Mouse (Mus musculus): Measurements from ENCODE around the gene Terb2.
"Not testable (repeated sequence)": the region's sequence is repeated elsewhere in the genome, so short reads cannot be mapped to it uniquely, and the experiment has no call there.

Terb2 gene

GRCm38 (mm10) chr2:122161542-122161941 is 24.5 kb upstream of the Terb2 start:
- DNase-seq (ENCODE audit: low read depth, low spot score): no peak

DNA sequence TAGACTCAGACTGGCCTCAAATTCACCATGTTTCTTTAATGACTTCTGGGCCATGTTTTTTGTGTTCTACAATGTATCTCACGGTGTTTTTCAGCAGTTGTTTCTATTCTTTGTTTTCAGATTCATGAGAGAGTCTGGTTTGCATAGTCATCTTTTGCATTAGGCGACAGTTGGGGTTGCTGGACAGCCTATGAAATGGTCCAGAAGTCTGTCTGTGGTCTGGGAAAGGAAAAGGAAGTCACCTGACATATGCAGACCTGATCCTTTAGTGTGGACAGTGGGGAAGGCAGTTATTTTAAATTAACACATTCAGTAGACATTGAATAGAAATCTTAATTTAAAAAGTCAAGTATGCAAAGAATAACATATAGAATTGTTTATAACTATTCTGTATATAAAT is 23.5 kb upstream of the Terb2 start:
- no peak for DNase-seq (ENCODE audit: low read depth, low spot score)

DNA sequence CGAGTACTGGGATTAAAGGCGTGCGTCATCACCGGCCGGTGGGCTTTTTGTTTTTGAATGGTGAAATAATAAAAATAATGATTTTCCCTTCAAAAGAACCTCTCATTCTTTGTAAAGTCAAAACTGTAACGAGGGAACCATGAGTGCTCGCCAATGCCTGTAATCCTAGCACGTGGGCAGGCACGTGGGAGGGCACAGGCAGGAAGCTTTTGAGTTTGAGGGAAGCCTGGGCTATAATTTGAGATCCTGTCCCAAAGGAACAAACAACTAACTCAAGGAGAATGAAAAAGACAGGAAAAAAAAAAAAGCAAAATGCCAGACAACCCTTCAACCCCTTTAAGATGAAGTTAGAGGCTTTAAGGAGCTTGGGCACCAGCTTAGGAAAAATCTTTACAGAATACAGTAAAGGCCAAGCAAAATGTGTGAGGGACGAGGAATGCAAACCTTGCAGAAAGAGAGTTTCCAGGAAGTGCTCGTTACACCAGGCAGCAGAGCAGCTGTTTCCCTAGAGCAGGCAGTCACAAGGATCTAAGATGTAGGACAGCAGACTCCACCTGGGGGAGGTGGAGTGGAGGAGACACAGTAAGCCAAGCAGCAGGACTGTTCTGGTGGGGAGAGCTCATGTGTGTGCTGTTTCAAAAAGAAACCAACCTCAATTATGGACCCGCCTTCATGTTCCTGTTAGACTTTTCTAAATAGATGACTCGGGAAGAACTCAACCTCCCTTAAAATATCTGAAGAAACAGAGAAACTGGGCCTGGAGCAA is 22.5 kb upstream of the Terb2 start:
- DNase-seq (ENCODE audit: low read depth, low spot score): no peak

DNA sequence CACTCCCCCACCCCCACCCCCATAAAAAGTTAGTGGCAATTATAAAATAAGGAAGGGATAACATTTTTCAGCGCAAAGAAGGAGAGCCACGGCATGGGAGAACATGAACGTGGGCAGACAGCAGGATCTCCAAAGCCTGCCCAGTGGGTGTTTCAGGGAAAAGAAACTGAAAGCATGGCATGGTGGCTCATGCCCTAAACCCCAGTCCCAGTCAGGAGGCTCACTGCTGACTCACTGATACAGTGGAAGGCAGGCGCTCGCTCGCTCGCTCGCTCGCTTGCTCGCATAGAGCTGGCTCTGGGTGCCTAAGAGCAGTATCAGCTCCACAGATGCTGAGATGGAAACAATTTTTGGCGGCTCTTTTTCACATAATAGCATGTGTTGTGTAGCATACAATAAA is 21.8 kb upstream of the Terb2 start:
- DNase-seq (ENCODE audit: low read depth, low spot score): no peak

DNA sequence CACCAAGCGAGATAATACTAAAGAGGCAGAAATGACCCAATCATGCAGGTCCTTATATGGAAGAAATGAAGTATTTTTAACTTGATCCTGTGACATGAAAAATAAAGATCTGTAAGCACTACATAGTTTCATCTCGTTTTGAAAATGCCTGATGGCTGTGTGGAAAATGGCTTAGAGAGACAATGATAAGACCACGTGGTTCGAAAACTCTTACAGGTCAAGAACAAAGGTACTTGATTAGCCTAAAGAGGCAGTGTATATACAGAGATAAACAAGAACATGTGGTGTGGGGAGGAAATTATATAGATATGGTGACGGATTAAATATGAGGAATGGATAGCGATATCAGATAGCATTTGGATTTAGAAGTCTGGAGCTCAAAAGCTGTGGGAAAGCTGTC is 14.8 kb upstream of the Terb2 start:
- no peak for DNase-seq (ENCODE audit: low read depth, low spot score)

- DNase-seq (ENCODE audit: low read depth, low spot score): no peak
Measured at GRCm38 (mm10) chr2:122172188-122172587, 13.9 kb upstream of the Terb2 start.

GRCm38 (mm10) chr2:122180051-122180822 is 5.8 kb upstream of the Terb2 start:
- DNase-seq (ENCODE audit: low read depth, low spot score): no peak

GRCm38 (mm10) chr2:122185086-122185485 is 986 bp upstream of the Terb2 start:
- DNase-seq (ENCODE audit: low read depth, low spot score): no peak

- no peak for DNase-seq (ENCODE audit: low read depth, low spot score)
Measured at GRCm38 (mm10) chr2:122186751-122187150, 679 bp downstream of the Terb2 start.

- DNase-seq (ENCODE audit: low read depth, low spot score): no peak
Measured at GRCm38 (mm10) chr2:122191849-122192248, 5.8 kb downstream of the Terb2 start.

- DNase-seq (ENCODE audit: low read depth, low spot score): peak; percentile 14
Measured at GRCm38 (mm10) chr2:122194509-122194929, 8.4 kb downstream of the Terb2 start.

DNA sequence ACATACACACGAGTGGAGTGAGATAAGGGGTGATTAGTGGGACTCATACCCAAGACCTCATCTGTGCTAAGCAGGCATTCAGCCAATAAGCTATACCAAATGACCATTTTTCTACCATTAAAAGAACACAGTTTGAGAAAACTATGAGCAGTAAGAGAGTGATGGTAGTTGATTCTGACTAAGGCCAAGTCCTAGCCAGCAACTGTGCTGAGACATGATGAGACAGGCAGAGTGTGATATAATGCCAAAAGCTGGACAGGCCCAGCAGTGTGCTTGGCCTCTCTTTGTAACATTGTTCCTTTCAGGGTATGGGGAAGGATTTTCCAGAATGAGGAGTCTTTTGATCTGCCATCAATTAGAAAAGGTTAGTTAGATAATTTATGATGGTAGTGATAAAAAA is 15.4 kb downstream of the Terb2 start:
- no peak for DNase-seq (ENCODE audit: low read depth, low spot score)

GRCm38 (mm10) chr2:122206440-122207107 is 20.5 kb downstream of the Terb2 start:
- no peak for DNase-seq (ENCODE audit: low read depth, low spot score)

GRCm38 (mm10) chr2:122210534-122211228 is 24.6 kb downstream of the Terb2 start:
- no peak for DNase-seq (ENCODE audit: low read depth, low spot score)

GRCm38 (mm10) chr2:122217075-122217474 is 31.0 kb downstream of the Terb2 start:
- not testable (repeated sequence) for DNase-seq (ENCODE audit: low read depth, low spot score)

- no peak for DNase-seq (ENCODE audit: low read depth, low spot score)
Measured at GRCm38 (mm10) chr2:122218234-122218633, 32.2 kb downstream of the Terb2 start.

- DNase-seq (ENCODE audit: low read depth, low spot score): no peak
Measured at GRCm38 (mm10) chr2:122221378-122221777, 35.3 kb downstream of the Terb2 start.

- no peak for DNase-seq (ENCODE audit: low read depth, low spot score)
Measured at GRCm38 (mm10) chr2:122221798-122222197, 35.7 kb downstream of the Terb2 start.

DNA sequence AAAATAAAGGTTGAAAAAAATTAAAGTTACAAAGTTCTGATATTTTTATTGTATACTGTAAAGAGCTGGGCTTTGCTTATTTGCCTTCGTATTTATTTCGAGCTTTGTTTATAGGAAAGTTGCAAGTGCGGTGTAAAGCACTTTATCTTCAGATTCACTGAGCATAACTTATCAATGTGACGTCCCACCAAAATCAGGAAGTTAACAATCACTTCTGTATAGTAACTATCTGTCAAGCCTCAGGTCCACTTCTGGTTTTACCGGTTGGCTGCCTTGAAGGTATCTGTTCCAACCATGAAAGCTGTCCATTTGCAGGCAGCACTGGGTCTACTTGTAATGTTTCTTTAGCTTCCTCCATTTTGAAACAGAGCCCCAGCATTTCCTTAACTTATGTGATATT is 36.2 kb downstream of the Terb2 start:
- DNase-seq (ENCODE audit: low read depth, low spot score): no peak

DNA sequence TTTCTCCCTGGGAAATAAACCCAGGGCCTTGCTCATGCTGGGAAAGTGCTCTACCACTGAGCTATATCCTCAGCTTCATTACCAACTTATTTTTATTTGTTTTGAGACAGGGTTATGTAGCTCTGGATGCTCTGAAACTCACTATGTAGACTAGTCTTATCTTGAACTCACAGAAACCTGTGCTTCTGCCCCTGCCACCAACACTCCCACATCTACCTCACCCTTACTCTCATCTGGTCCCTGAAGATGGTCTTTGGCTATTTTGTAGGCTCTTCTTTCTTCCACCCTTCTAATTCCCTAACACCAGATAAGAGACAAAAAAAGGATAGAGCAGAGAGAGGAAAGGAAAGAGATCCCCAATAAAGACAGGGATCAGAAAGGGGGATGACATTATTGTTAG is 37.6 kb downstream of the Terb2 start:
- DNase-seq (ENCODE audit: low read depth, low spot score): no peak

- DNase-seq (ENCODE audit: low read depth, low spot score): no peak
Measured at GRCm38 (mm10) chr2:122230395-122230794, 44.3 kb downstream of the Terb2 start.

GRCm38 (mm10) chr2:122231616-122232015 is 45.5 kb downstream of the Terb2 start:
- no peak for DNase-seq (ENCODE audit: low read depth, low spot score)
